Mouse (Mus musculus) gastrocnemius, postnatal 4 days (tissue): Measurements from ENCODE around the gene Fut11. TPM values are rescaled to one million over a fixed set of nuclear protein-coding genes. Genes with fewer than 3 reads are reported as not detected.

Experiments used
- DNase-seq, 2 experiments: peaks; one replicate each; pipeline ENCODE4 v3.0.0; 2021 to 2022; ENCODE audit warnings: low spot score in 2 of 2, mixed read lengths in 2 of 2
- microRNA-seq: library from miRNA; unstranded; fragments of <30 nt; microRNA quantifications from one replicate; pipeline ENCODE4 v1.2.0, GENCODE M21; 2021
- total RNA-seq, 2 experiments: library from RNA; stranded (reverse); gene quantifications; 2 replicates each; pipeline ENCODE4 v1.2.3; 2021

Fut11 gene
- total RNA-seq, 2 experiments from 2014 or later = 16.0 to 16.4 TPM

DNA sequence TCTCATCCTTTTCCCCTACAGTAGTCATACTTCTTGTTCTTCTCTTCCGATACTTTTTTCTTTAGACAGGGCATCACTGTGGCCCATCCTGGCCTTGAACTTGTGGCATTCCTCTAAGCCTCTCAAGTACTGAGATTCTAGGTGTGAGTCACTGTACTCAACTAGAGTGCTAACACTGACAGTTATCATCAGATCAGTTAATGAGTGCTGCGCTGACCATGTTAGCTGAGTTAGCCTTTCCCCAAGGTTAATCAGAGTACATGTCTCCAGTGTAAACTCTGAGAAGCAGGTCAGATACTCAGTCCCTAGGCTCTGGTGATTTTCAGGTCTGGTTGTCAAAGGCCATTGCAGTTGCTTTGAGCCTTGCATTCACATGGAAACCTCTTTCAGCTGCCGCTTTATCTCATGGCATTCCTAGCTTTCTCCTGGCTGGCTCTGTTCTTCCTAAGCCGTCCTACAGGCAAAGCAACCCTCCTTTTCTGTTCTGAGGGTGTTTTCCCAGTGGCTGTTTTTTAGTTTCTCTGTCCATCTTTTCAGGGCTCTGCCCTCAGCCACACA, 54.8 kb downstream of the Fut11 start:
- DNase-seq = no peak

- DNase-seq = no peak
Observed at GRCm38 (mm10) chr14:20750503-20750902, 55.7 kb downstream of the Fut11 start.

Small RNA genes lying within 50 kb of the gene (microRNA-seq; reads per million reads assigned to microRNA genes)
- not detected for gene Mir6946

Other genes with a start within 250 kb of the Fut11 start
- under 1 TPM; 0.21 to 0.64 TPM for gene Cfap70, start 242.7 kb upstream of the Fut11 start, total RNA-seq
- 10 to 100 TPM; 43.1 to 52.3 TPM for gene Anxa7, start 214.8 kb upstream of the Fut11 start, total RNA-seq
- 1 to 10 TPM; 2.6 to 5.7 TPM for gene Mss51, start 198.1 kb upstream of the Fut11 start, total RNA-seq
- 100 to 1,000 TPM; 116 to 125 TPM for gene Ppp3cb, start 148.4 kb upstream of the Fut11 start, total RNA-seq
- gene Usp54, start 53.9 kb upstream of the Fut11 start, total RNA-seq = 10 to 100 TPM; 12.6 to 14.3 TPM
- gene Myoz1, start 38.4 kb upstream of the Fut11 start, total RNA-seq = 1,000 to 10,000 TPM; 1,287 to 1,360 TPM
- gene Synpo2l, start 26.6 kb upstream of the Fut11 start, total RNA-seq = 100 to 1,000 TPM; 274 to 291 TPM
- gene Sec24c, start 20.7 kb upstream of the Fut11 start, total RNA-seq = 10 to 100 TPM; 95.4 to 97.9 TPM
- gene Chchd1, start 8.0 kb downstream of the Fut11 start, total RNA-seq = 10 to 100 TPM; 78.0 to 85.7 TPM
- gene Zswim8, start 12.6 kb downstream of the Fut11 start, total RNA-seq = 10 to 100 TPM; 81.5 to 83.6 TPM
- gene Ndst2, start 39.6 kb downstream of the Fut11 start, total RNA-seq = 10 to 100 TPM; 22.8 to 26.7 TPM
- 10 to 100 TPM; 92.5 to 94.3 TPM for gene Camk2g, start 99.1 kb downstream of the Fut11 start, total RNA-seq
- 10 to 100 TPM; 25.8 to 28.2 TPM for gene Plau, start 141.7 kb downstream of the Fut11 start, total RNA-seq
- 100 to 1,000 TPM; 132 to 140 TPM for gene Vcl, start 234.4 kb downstream of the Fut11 start, total RNA-seq